Mouse (Mus musculus) hindbrain, postnatal 0 days (tissue): Measurements from ENCODE around the gene Bola2. TPM values are rescaled to one million over a fixed set of nuclear protein-coding genes. Genes with fewer than 3 reads are reported as not detected.

Experiments used
- ATAC-seq: fragments of 200-750 bp; cut with Nextera tagmentation; 2 replicates; pipeline ENCODE4 v1.8.0; 2017; ENCODE audit warnings: mild to moderate bottlenecking, moderate TSS enrichment, moderate library complexity
- DNase-seq: peaks from one replicate; pipeline ENCODE4 v3.0.0-alpha.2; 2015; ENCODE audit warnings: low spot score
- H3K27ac ChIP-seq: fragments of 300-500 bp; sonication (generic); 2 replicates; pipeline ENCODE4 v1.5.1; 2014; ENCODE audit warnings: mild to moderate bottlenecking
- H3K27me3 ChIP-seq: fragments of 300-500 bp; sonication (generic); 2 replicates; pipeline ENCODE4 v1.6.1; 2014; ENCODE audit warnings: low read length, mixed read lengths; ENCODE audit not compliant: insufficient read depth
- H3K36me3 ChIP-seq: fragments of 300-500 bp; sonication (generic); 2 replicates; pipeline ENCODE4 v1.6.1; 2014; ENCODE audit warnings: low read length, mixed read lengths; ENCODE audit not compliant: insufficient read depth
- H3K4me1 ChIP-seq: fragments of 300-500 bp; sonication (generic); 2 replicates; pipeline ENCODE4 v1.6.1; 2014; ENCODE audit warnings: antibody characterized with exemption, low read length, mixed read lengths; ENCODE audit not compliant: insufficient read depth
- H3K4me2 ChIP-seq: fragments of 300-500 bp; sonication (generic); 2 replicates; pipeline ENCODE4 v1.6.1; 2014; ENCODE audit warnings: low read depth, mild to moderate bottlenecking, low read length, moderate library complexity, mixed read lengths
- H3K4me3 ChIP-seq: fragments of 300-500 bp; sonication (generic); 2 replicates; pipeline ENCODE4 v1.5.1; 2014; ENCODE audit warnings: low read length
- H3K9ac ChIP-seq: fragments of 300-500 bp; sonication (generic); replicated peaks from 2 replicates; pipeline ENCODE4 v1.6.1; 2014; ENCODE audit warnings: mild to moderate bottlenecking, low read length, moderate library complexity, mixed read lengths
- H3K9me3 ChIP-seq: fragments of 300-500 bp; sonication (generic); 2 replicates; pipeline ENCODE4 v1.6.1; 2016; ENCODE audit warnings: low read length, mixed read lengths
- CTCF ChIP-seq: IDR thresholded peaks from 2 replicates; pipeline ENCODE4 v1.5.1; 2016; ENCODE audit warnings: antibody characterized with exemption, control low read depth, low read depth
- WGBS: fragments of 180-500 bp; shearing (Covaris S2); extraction: QIAGEN DNeasy Blood & Tissue Kit; methylation state at CpG from one replicate; pipeline ENCODE4 v1.1.7; 2014; 5-methylcytosine and 5-hydroxymethylcytosine counted together
- polyA plus RNA-seq: library from polyadenylated mRNA; unstranded; fragments of >200 nt; fragmentation: Nextera tagmentation; extraction: Ambion mirVana; gene quantifications from 2 replicates; pipeline ENCODE4 v1.2.1, GENCODE M21; 2015
- total RNA-seq: library from RNA; depleted of rRNA; stranded (reverse); fragments of >200 nt; gene quantifications from 2 replicates; pipeline ENCODE4 v1.2.3, GENCODE M21; 2014

Gene Bola2
- total and polyA plus RNA-seq, 2 experiments from 2014 or later, result 122 to 164 TPM

DNA sequence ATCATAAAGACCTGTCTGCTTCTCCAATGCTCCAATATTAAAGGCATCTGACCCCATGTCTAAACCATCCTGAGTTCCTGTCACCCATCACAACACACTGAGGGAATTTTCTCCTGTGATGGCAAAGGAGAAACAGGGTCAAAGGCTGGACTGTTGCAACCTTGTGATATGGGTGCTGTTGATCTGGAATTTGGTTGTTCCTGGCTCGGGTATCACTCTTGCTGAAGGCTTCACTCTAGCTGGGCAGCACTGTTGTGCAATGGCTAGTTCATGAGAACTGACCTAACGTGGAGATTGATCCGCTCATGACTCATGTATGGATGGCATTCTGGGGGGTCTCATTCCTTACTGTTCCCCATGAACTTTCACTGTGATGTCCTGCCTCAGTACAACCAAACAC lies 6.2 kb upstream of the Bola2 start:
- ATAC-seq, result no peak
- H3K27me3 ChIP-seq, result no peaks in the 10 kb centered on the region

DNA sequence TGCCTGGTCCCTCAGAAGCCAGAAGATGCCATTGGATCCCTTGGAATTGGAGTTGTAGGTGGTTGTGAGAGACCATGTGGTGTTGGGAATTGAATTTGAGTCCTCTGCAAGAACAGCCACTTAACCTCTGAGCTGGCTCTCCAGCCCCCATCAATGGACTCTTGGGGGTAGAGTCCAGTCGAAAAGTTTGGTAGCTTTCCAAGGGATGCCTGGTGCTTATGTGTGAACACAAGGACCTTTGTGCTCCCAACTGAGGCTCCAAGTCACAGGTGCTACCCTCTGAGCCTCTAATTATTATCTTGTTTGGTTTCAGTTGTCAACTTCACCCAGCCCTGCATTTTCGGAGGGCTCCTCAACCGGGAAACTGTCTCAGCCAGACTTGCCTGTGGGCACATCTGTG lies 4.5 kb upstream of the Bola2 start:
- Histone ChIP-seq H3K27me3 (no peaks in the 10 kb centered on the region), H3K36me3 (peaks cover 16% of the 10 kb centered on the region), H3K4me3 (no peak overlapping the region), H3K4me2 (no peak overlapping the region), H3K9me3 (no peaks in the 10 kb centered on the region), H3K27ac (no peak overlapping the region), H3K4me1 (no peaks in the 10 kb centered on the region; the same call in 1 of the 2 replicates), H3K9ac (no peak overlapping the region)
- ATAC-seq (no peak), DNase-seq (no peak)
- 79% methylated on average over 3 of the region's 3 CpGs for WGBS
- no peak for TF ChIP-seq CTCF

More for the DNA sequence above, 6.2 kb upstream of the Bola2 start:
- no peak overlapping the region for H3K4me2 ChIP-seq
- H3K36me3 ChIP-seq, result peaks cover 16% of the 10 kb centered on the region
- H3K27ac ChIP-seq, result no peak overlapping the region
- no peaks in the 10 kb centered on the region for H3K9me3 ChIP-seq
- TF ChIP-seq CTCF, result no peak
- H3K4me3 ChIP-seq, result no peak overlapping the region
- DNase-seq, result no peak
- WGBS, result 82% methylated on average over 3 of the region's 3 CpGs
- H3K9ac ChIP-seq, result no peak overlapping the region
- H3K4me1 ChIP-seq, result no peaks in the 10 kb centered on the region

GRCm38 (mm10) chr7:126691676-126692075 lies 3.5 kb upstream of the Bola2 start:
- H3K9me3 ChIP-seq, result no peaks in the 10 kb centered on the region
- TF ChIP-seq CTCF, result no peak
- no peak overlapping the region for H3K4me2 ChIP-seq
- ATAC-seq (no peak), DNase-seq (no peak)
- H3K36me3 ChIP-seq, result peaks cover 16% of the 10 kb centered on the region
- H3K27me3 ChIP-seq, result no peaks in the 10 kb centered on the region
- WGBS, result 82% methylated on average over 5 of the region's 5 CpGs
- no peak overlapping the region for H3K9ac ChIP-seq
- no peak overlapping the region for H3K4me3 ChIP-seq
- H3K27ac ChIP-seq, result no peak overlapping the region
- H3K4me1 ChIP-seq, result no peaks in the 10 kb centered on the region; the same call in 1 of the 2 replicates

- no peak for DNase-seq
- WGBS, result 95% methylated on average over 26 of the region's 26 CpGs
- no peak for TF ChIP-seq CTCF
- peaks cover 16% of the 10 kb centered on the region for H3K36me3 ChIP-seq
- H3K4me2 ChIP-seq, result no peak overlapping the region
- H3K9ac ChIP-seq, result no peak overlapping the region
- no peaks in the 10 kb centered on the region for H3K27me3 ChIP-seq
- no peak overlapping the region for H3K4me3 ChIP-seq
- H3K27ac ChIP-seq, result no peak overlapping the region
- H3K9me3 ChIP-seq, result no peaks in the 10 kb centered on the region
- H3K4me1 ChIP-seq, result no peaks in the 10 kb centered on the region; the same call in 1 of the 2 replicates
- no peak for ATAC-seq
Observed at GRCm38 (mm10) chr7:126692426-126692825, 2.8 kb upstream of the Bola2 start.

- H3K4me3 ChIP-seq, result no peak overlapping the region
- DNase-seq (peak; percentile 91), ATAC-seq (no peak)
- H3K36me3 ChIP-seq, result peaks cover 16% of the 10 kb centered on the region
- H3K27me3 ChIP-seq, result no peaks in the 10 kb centered on the region
- H3K27ac ChIP-seq, result no peak overlapping the region
- no peak overlapping the region for H3K4me2 ChIP-seq
- H3K9ac ChIP-seq, result no peak overlapping the region
- peak; percentile 88 for TF ChIP-seq CTCF
- WGBS, result 31% methylated on average over 3 of the region's 3 CpGs
- no peaks in the 10 kb centered on the region; the same call in 1 of the 2 replicates for H3K4me1 ChIP-seq
- no peaks in the 10 kb centered on the region for H3K9me3 ChIP-seq
Observed at GRCm38 (mm10) chr7:126693256-126693655, 1.9 kb upstream of the Bola2 start.

DNA sequence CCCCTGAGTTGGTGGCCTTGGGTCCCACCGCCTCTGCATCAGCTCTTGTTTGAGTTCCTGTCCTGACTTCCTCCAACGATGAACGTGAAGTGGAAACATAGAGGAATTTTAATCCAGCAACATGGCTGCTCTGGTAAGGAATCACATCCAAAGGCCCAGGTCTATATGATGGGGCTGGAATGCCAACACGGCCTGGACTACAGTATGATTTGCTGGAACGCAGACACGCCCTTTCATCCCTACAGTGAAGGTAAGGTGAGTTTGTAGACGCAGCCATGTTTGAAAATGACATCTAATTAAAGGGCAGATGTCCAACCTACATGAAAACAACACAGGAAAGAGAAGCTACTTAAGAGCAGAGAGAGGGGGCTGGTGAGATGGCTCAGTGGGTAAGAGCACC lies 1.4 kb upstream of the Bola2 start:
- H3K4me3 ChIP-seq, result no peak overlapping the region
- TF ChIP-seq CTCF, result no peak
- no peaks in the 10 kb centered on the region; the same call in 1 of the 2 replicates for H3K4me1 ChIP-seq
- H3K27me3 ChIP-seq, result no peaks in the 10 kb centered on the region
- H3K4me2 ChIP-seq, result 0 out of 2 replicates have a peak overlapping the region, but pooled peaks have one; percentile 75
- DNase-seq (no peak), ATAC-seq (no peak)
- H3K27ac ChIP-seq, result no peak overlapping the region
- H3K9me3 ChIP-seq, result no peaks in the 10 kb centered on the region
- H3K36me3 ChIP-seq, result peaks cover 16% of the 10 kb centered on the region
- no peak overlapping the region for H3K9ac ChIP-seq
- WGBS, result 90% methylated on average over 7 of the region's 7 CpGs

DNA sequence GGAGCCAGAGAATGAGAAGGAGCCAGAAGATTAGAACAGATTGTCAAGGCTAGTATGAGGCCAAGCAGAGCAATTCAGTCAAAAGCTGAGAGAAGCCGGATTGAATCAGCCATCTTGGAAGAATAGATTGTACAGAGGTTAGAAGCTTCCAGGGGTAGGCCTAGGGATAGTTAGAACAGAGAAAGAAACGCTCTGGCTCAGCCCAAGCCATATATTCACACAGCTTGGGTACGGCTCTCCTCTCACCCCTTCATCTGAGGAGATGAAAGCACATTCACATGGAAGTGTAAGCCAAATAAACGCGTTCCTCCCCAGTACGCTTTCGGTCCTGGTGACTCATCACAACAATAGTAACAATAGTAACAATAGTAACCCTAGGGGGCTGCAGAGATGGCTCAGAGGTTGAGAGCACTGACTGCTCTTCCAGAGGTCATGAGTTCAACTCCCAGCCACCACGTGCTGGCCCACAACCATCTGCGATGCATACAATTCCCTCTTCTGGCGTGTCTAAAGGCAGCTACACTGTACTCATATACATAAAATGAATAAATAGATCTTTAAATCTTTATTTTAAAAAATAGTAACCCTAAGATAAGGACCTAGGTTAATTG lies 655 bp upstream of the Bola2 start:
- Histone ChIP-seq H3K36me3 (peaks cover 18% of the 10 kb centered on the region), H3K9me3 (no peaks in the 10 kb centered on the region), H3K4me3 (peak overlapping the region; percentile 69), H3K4me2 (peak overlapping the region; percentile 75), H3K27me3 (no peaks in the 10 kb centered on the region), H3K4me1 (no peaks in the 10 kb centered on the region; the same call in 1 of the 2 replicates), H3K9ac (peak overlapping the region; percentile 71; the same call in 1 of the 2 replicates), H3K27ac (0 out of 2 replicates have a peak overlapping the region, but pooled peaks have one; percentile 90)
- DNase-seq, result peak; percentile 14
- 0 out of 2 replicates have a peak, but pooled peaks have one; percentile 1 for TF ChIP-seq CTCF
- WGBS, result 13% methylated on average over 10 of the region's 10 CpGs
- ATAC-seq, result no peak
